Mouse (Mus musculus) ovary, postnatal 14 days (tissue): ENCODE measurements around the gene Rab40b.
A peak's percentile ranks its signal among the peaks of the same experiment; 100 is the strongest.
"Not testable (repeated sequence)": the region's sequence is repeated elsewhere in the genome, so short reads cannot be mapped to it uniquely, and the experiment has no call there.

Experiments
- DNase-seq: peaks from one replicate; pipeline ENCODE4 v3.0.0; 2022; ENCODE audit warnings: low spot score

Gene Rab40b

GRCm38 (mm10) chr11:121368731-121369130 lies 19.3 kb downstream of the Rab40b start:
- DNase-seq, result no peak

- DNase-seq, result no peak
Measured at GRCm38 (mm10) chr11:121367170-121367707, 20.8 kb downstream of the Rab40b start.

GRCm38 (mm10) chr11:121362212-121362611 lies 25.8 kb downstream of the Rab40b start:
- no peak for DNase-seq

GRCm38 (mm10) chr11:121354091-121354707 lies 33.9 kb downstream of the Rab40b start, which contains the start of gene Wdr45b:
Gene Wdr45b (minus strand): TSS chr11:121354445.
- DNase-seq, result peak; percentile 97

- no peak for DNase-seq
Measured at GRCm38 (mm10) chr11:121353326-121354090, 34.5 kb downstream of the Rab40b start.

DNA sequence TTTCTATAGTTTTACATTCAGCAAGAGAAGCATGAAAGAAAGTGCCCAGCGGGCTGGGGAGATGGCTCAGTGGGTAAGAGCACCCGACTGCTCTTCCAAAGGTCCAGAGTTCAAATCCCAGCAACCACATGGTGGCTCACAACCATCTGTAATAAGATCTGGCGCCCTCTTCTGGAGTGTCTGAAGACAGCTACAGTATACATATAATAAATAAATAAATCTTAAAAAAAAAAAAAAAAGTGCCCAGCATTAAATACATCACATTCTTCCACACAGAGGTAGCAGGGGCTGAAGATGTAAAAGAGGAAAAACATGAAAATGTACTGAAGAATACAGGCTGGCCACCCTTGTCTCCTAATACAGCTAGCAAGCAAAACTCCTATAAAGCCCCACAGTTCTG lies 39.3 kb downstream of the Rab40b start:
- DNase-seq, result not testable (repeated sequence)

DNA sequence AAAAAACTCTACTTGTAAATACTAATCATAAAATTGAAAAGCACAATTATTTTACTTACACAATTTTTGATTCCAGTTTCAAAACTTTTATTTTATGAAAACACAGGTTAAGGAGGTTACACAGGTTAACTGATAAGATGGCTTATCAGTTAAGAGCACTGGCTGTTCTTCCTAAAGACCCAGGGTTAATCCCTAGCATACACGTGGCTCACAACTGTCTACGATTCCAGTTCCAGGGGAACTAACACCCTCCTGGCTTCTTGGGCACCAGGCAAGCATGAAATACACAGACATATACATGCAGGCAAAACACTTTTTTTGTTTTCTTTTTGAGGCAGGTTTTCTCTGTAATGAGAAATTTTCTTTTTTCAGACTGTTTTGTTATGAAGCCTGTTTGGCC lies 39.9 kb downstream of the Rab40b start:
- no peak for DNase-seq

- DNase-seq, result no peak
Measured at GRCm38 (mm10) chr11:121347036-121347435, 41.0 kb downstream of the Rab40b start.

DNA sequence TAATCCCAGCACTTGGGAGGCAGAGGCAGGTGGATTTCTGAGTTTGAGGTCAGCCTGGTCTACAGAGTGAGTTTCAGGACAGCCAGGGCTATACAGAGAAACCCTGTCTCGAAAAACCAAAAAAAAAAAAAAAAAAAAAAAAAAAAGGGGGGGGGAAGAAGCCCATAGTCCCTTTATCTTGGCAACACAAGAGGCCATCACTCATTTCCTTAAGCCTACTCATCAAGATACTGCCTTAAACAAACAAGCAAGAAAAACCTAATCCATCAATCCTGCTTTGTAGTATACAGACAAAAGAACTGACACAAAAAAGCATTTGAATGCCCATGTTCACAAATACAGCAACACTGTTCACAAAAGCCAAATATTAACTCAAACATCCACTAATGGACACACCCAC lies 45.6 kb downstream of the Rab40b start:
- not testable (repeated sequence) for DNase-seq

GRCm38 (mm10) chr11:121340287-121340686 lies 47.8 kb downstream of the Rab40b start:
- DNase-seq, result no peak

GRCm38 (mm10) chr11:121339647-121340046 lies 48.4 kb downstream of the Rab40b start:
- DNase-seq, result no peak

GRCm38 (mm10) chr11:121331641-121332040 lies 56.4 kb downstream of the Rab40b start:
- DNase-seq, result no peak

DNA sequence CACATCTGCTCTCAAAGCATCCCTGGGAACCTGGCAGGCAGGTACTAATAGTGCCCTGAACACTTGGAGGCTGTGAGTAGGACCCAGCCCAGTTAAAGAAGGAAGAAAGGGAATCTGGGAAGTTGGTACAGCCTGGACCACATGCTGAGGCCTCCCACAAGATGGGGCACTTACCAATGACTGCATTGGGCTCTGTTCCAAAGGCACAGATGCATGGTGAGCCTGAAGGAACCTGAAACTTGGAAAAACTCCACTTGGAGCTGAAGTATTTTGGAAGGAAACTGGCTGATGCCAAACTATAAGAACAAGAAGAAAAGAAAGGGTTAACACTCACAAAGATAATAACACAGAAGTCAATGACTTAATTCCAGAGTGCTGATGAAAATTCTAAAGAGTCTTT lies 59.4 kb downstream of the Rab40b start:
- DNase-seq, result no peak

- DNase-seq, result no peak
Measured at GRCm38 (mm10) chr11:121328206-121328605, 59.8 kb downstream of the Rab40b start.

DNA sequence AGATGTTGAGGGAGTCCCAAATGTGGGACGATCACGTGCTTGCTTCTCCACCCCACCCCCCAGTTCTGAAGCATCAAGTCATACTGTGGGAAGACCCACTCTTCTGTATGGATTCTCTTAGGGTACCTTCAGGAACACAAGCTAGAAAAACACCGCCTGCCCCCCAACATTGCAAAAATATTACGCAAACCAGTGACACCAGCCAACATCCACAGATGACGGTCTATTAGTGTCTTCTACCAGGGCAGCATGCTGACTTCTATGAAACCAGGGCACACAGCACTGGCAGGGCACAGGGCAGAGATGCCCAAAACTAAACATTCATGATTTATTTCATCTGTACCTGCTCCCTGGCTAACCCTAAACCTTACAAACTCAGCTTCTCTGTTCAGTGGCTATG lies 61.4 kb downstream of the Rab40b start:
- DNase-seq, result no peak

- DNase-seq, result no peak
Measured at GRCm38 (mm10) chr11:121326034-121326433, 62.0 kb downstream of the Rab40b start.

DNA sequence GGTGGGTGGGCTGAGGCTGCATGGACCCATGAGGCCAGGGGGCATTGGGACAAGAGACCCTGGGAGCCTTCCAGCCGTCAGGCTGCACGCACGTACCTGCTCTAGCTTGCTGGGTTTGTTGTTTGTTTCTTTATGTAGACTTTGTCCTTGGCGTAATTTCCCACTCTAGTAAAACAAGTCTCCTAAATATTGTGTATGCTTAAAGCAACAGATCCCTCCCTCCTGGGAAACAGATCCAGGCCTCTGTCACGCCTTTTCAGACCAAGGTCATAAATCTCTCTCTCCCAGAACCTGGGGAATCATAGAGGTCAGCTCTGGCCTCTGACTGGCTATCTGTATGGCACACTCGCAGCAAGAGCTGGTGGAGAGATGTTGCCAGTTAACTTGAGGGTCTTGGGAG lies 80.3 kb downstream of the Rab40b start:
- DNase-seq, result not testable (repeated sequence)

DNA sequence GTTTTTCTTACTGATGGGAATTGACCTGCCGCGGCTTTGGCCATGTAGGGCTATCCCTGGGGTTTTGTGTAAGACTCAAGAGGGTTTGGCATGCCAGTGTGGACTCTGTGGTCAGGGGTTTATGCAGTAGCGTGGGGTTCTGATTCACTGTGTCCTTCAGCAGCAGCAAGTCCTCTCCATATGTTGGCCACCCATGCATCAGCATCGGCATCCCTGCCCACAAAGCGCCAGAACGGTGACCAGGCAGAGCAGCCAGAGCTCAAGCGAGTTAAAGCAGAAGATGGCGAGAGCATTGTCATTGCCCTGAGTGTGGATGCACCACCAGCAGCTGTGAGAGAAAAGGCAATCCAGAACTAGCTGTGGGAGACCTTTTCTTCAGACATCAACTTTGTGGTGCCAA lies 81.4 kb downstream of the Rab40b start:
- DNase-seq, result no peak
